Mouse (Mus musculus): Measurements from ENCODE around the gene Bpnt1.

Bpnt1 gene

GRCm38 (mm10) chr1:185331364-185331763 lies 585 bp upstream of the Bpnt1 start:
- no peak for DNase-seq (ENCODE audit: low spot score)

- no peak for DNase-seq (ENCODE audit: low spot score)
Measured at GRCm38 (mm10) chr1:185333651-185334050, 1.7 kb downstream of the Bpnt1 start.

- DNase-seq (ENCODE audit: low spot score), result no peak
Measured at GRCm38 (mm10) chr1:185334136-185334535, 2.2 kb downstream of the Bpnt1 start.

- DNase-seq (ENCODE audit: low spot score), result no peak
Measured at GRCm38 (mm10) chr1:185335231-185335765, 3.3 kb downstream of the Bpnt1 start.

GRCm38 (mm10) chr1:185336535-185336934 lies 4.6 kb downstream of the Bpnt1 start:
- no peak for DNase-seq (ENCODE audit: low spot score)

- DNase-seq (ENCODE audit: low spot score), result no peak
Measured at GRCm38 (mm10) chr1:185342441-185342840, 10.5 kb downstream of the Bpnt1 start.

- DNase-seq (ENCODE audit: low spot score), result no peak
Measured at GRCm38 (mm10) chr1:185343422-185343821, 11.5 kb downstream of the Bpnt1 start.

- DNase-seq (ENCODE audit: low spot score), result no peak
Measured at GRCm38 (mm10) chr1:185346188-185346587, 14.2 kb downstream of the Bpnt1 start.

- DNase-seq (ENCODE audit: low spot score), result no peak
Measured at GRCm38 (mm10) chr1:185349741-185350140, 17.8 kb downstream of the Bpnt1 start.

GRCm38 (mm10) chr1:185350611-185351010 lies 18.7 kb downstream of the Bpnt1 start:
- DNase-seq (ENCODE audit: low spot score), result no peak

- DNase-seq (ENCODE audit: low spot score), result no peak
Measured at GRCm38 (mm10) chr1:185352151-185352550, 20.2 kb downstream of the Bpnt1 start.

- no peak for DNase-seq (ENCODE audit: low spot score)
Measured at GRCm38 (mm10) chr1:185353351-185353750, 21.4 kb downstream of the Bpnt1 start.

- no peak for DNase-seq (ENCODE audit: low spot score)
Measured at GRCm38 (mm10) chr1:185354731-185355130, 22.8 kb downstream of the Bpnt1 start.

- DNase-seq (ENCODE audit: low spot score), result no peak
Measured at GRCm38 (mm10) chr1:185356246-185356645, 24.3 kb downstream of the Bpnt1 start.

- DNase-seq (ENCODE audit: low spot score), result no peak
Measured at GRCm38 (mm10) chr1:185358211-185358610, 26.3 kb downstream of the Bpnt1 start.

GRCm38 (mm10) chr1:185362677-185363520 lies 30.9 kb downstream of the Bpnt1 start, which contains the start of gene Eprs:
Gene Eprs, plus strand, starts transcription at chr1:185363044.
- DNase-seq (ENCODE audit: low spot score), result peak; percentile 99

GRCm38 (mm10) chr1:185363526-185364182 lies 31.7 kb downstream of the Bpnt1 start:
- DNase-seq (ENCODE audit: low spot score), result peak; percentile 52

- no peak for DNase-seq (ENCODE audit: low spot score)
Measured at GRCm38 (mm10) chr1:185364183-185364540, 32.2 kb downstream of the Bpnt1 start.

GRCm38 (mm10) chr1:185367383-185367782 lies 35.4 kb downstream of the Bpnt1 start:
- DNase-seq (ENCODE audit: low spot score), result no peak

- DNase-seq (ENCODE audit: low spot score), result no peak
Measured at GRCm38 (mm10) chr1:185369979-185370378, 38.0 kb downstream of the Bpnt1 start.

- peak; percentile 31 for DNase-seq (ENCODE audit: low spot score)
Measured at GRCm38 (mm10) chr1:185376390-185376789, 44.4 kb downstream of the Bpnt1 start.

- DNase-seq (ENCODE audit: low spot score), result no peak
Measured at GRCm38 (mm10) chr1:185377429-185377828, 45.5 kb downstream of the Bpnt1 start.

GRCm38 (mm10) chr1:185401615-185402014 lies 69.7 kb downstream of the Bpnt1 start:
- DNase-seq (ENCODE audit: low spot score), result no peak

Data from layer of hippocampus, adult 11-12 months (tissue).